Mouse (Mus musculus): ENCODE measurements around the gene Agtpbp1. TPM values are rescaled to one million over a fixed set of nuclear protein-coding genes. Genes with fewer than 3 reads are reported as not detected.

Agtpbp1 gene
- total RNA-seq, 1 experiment from 2014 or later, result 81.8 TPM

Other genes with a start within 250 kb of the Agtpbp1 start
- gene Naa35, start within 50 bp of the Agtpbp1 start, total RNA-seq (2017), result 23.8 to 64.8 TPM (median 30.9 TPM) in 3 replicates
- gene Golm1, start 90.6 kb upstream of the Agtpbp1 start, total RNA-seq (2017), result 42.8 to 82.0 TPM (median 46.1 TPM) in 3 replicates
- not detected in 3 replicates for gene 4921517D22Rik, start 108.9 kb upstream of the Agtpbp1 start, total RNA-seq (2017)
- not detected in 3 replicates for gene Spata31d1a, start 125.1 kb upstream of the Agtpbp1 start, total RNA-seq (2017)
- 0.19 TPM in 1 of 3 replicates, not detected in the others for gene Spata31d1b, start 127.1 kb upstream of the Agtpbp1 start, total RNA-seq (2017)
- not detected in 3 replicates for gene Spata31d1d, start 146.5 kb upstream of the Agtpbp1 start, total RNA-seq (2017)
- gene 1700014D04Rik, start 161.5 kb upstream of the Agtpbp1 start, total RNA-seq (2017), result not detected in 3 replicates
- gene Isca1, start 184.6 kb upstream of the Agtpbp1 start, total RNA-seq (2017), result 57.1 to 69.2 TPM (median 64.4 TPM) in 3 replicates
- gene Gm49354, start 197.0 kb upstream of the Agtpbp1 start, total RNA-seq (2017), result 9.7 to 54.7 TPM (median 19.1 TPM) in 3 replicates
- gene Tut7, start 237.9 kb upstream of the Agtpbp1 start, total RNA-seq (2017), result 227 to 337 TPM (median 264 TPM) in 3 replicates